Mouse (Mus musculus): ENCODE measurements around the gene Skiv2l.
"Not testable (repeated sequence)": the region's sequence is repeated elsewhere in the genome, so short reads cannot be mapped to it uniquely, and the experiment has no call there.

The Skiv2l gene

DNA sequence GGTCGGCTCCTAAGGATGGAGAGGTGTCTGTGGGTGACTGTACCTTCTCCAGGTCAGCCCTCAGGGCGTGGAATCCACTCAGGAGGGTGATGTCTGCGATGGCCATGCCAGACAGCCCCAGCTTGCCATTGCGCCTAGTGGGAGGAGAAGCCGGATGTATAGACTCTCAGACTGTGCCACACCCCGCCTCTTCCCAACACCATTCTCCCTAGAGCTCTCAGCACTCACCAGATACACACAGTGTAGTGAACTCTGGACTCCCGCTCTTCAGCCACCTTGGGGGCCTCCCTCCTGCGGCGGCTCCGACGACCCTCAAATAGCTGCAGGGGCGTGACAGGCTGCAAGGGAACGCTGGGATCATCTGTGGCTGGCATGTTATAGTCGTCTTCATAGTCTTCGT is 38.7 kb downstream of the Skiv2l start:
- no peak for DNase-seq (ENCODE audit: low read depth, low spot score)

DNA sequence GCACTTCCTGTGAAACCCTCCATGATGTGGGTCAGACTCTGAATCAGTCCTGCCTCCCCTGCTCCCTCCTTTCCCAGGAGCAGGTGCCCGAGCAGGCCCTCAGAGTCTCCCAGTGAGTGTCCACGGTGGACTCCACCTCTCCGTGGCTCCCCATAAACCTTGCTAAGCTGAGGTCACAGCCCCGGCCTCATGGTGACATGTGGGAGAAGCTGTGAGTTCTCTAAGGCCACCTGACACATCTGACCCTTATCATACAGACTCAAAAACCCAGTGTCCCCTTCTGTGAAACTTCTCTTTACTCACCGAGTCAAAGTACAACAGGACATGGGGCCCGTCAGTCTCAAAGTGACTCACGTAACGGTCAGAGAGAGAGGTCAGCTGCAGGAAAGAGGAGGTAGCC is 39.2 kb downstream of the Skiv2l start:
- DNase-seq (ENCODE audit: low read depth, low spot score): not testable (repeated sequence)

- not testable (repeated sequence) for DNase-seq (ENCODE audit: low read depth, low spot score)
Measured at GRCm38 (mm10) chr17:34810411-34810810, 39.6 kb downstream of the Skiv2l start.

- DNase-seq (ENCODE audit: low read depth, low spot score): no peak
Measured at GRCm38 (mm10) chr17:34808599-34809205, 41.3 kb downstream of the Skiv2l start.

GRCm38 (mm10) chr17:34807176-34807575 is 42.8 kb downstream of the Skiv2l start:
- no peak for DNase-seq (ENCODE audit: low read depth, low spot score)

DNA sequence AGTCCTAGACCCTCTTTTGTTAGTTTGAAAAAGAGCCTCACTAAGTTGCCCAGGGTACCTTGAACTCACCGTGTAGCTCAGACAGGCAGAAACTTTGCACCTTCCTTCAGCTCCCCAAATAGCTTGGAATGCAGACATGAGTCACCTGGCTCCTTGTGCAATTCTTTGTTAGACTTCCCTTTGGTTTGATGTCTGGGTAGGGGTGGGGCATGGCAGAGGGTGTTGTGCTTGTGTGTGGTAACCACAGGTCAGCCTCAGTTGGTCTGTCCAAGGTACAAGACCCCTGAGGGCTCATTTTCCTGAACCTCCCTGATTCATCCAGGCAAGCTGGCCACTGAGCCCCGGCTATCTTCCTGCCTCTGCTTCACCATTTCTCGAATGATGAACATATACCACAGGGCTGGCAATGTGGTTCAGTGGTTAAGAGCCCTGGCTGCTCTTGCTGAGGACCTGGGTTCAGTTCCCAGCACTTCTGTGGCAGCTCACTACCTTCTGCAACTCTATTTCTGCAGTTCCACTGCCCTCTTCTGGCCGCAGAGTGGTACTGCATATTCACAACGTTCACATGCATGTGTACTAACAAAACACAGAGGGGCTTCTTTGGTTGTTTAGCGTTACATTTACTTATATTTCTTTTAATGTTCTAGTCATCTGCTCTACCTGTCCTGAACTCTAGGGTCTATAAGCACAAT is 45.0 kb downstream of the Skiv2l start:
- no peak for DNase-seq (ENCODE audit: low read depth, low spot score)

- not testable (repeated sequence) for DNase-seq (ENCODE audit: low read depth, low spot score)
Measured at GRCm38 (mm10) chr17:34804301-34804700, 45.7 kb downstream of the Skiv2l start, which contains the start of gene Cyp21a1. Gene Cyp21a1, minus strand, starts transcription at chr17:34804561.

DNA sequence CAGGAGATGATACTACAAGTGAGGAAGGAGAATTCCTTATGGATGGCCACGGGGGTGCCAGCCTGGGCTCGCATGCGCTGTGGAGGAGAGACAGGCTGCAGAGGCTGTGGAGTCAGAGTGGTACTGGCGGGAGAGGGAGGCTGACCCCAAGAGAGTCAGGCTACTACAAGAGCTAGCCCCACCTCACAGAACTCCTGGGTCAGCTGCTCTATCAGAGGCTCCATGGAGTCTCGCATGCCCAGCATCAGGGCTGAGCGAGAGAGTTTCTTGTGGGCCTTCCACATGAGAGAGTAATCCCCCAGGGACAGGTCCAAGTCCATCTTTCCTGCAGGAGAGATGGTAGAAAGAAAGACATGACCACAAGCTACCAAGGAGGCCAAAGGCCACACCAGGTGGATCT is 46.6 kb downstream of the Skiv2l start:
- DNase-seq (ENCODE audit: low read depth, low spot score): not testable (repeated sequence)

DNA sequence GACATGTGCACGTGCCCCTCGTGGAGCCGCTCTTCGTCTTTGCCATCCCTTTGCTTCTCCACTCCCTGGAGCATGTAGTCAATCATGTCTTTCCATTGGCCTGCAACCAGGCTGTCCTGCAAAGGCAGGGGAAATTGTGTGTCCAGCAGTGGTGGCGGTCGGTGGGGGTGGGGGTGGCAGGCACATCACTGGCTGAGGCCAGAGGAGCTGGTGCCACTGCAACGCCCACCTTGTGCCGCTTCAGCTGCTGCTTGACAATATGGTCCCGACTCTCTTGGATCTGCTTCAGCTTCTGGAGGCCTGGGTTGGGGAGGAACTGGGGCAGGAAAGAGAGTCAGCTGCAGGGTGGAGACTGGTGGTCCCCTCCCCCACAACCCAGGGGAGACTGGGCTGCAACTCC is 47.3 kb downstream of the Skiv2l start:
- DNase-seq (ENCODE audit: low read depth, low spot score): not testable (repeated sequence)

DNA sequence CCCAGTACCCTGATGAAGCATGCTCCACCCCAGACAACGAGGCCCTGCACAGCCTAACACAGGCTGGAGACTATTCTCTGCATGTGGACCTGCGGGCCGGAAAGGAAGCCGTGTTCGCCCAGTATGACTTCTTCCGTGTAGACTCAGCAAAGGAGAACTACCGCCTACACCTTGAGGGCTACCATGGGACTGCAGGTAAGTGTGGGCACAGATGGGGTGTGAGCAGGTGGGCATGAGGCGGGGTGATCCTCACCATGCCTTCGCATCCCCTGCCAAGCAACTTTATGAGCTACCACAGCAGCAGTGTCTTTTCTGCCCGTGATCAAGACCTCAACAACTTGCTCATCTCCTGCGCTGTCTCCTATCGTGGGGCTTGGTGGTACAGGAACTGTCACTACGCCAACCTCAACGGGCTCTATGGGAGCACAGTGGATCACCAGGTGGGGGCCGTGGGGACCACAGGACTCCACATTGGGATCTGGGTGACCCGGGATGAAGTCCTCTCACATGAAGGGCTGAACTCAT is 49.2 kb downstream of the Skiv2l start:
- not testable (repeated sequence) for DNase-seq (ENCODE audit: low read depth, low spot score)

GRCm38 (mm10) chr17:34799531-34799925 is 50.5 kb downstream of the Skiv2l start:
- no peak for DNase-seq (ENCODE audit: low read depth, low spot score)

DNA sequence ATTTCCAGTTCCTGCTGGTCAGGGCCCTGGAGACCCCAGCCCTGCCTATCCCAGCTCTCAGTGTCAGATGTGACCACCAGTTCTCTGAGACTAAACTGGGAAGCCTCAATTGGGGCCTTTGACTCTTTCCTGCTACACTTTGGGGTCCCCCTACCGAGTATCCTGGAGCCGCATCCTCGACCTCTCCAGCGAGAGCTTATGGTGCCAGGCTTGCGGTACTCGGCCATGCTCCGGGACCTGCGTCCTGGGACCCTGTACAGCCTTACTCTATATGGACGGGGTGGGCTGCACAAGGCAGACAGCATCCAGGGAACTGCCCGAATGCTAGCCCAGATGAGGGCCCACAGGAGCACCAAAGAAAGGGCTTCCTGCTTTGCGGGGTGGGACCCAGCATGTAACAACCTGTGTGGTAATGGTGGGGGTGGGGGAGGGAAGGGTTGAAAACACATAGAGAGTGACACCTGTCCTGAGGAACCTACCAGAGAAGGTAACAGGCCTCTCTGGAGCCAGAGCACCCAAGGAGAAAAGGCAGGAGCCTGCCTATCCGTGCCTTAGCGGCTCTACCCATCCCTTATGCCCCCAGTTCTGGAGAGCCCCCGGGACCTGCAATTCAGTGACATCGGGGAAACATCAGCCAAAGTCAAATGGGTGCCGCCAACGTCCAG is 51.0 kb downstream of the Skiv2l start:
- DNase-seq (ENCODE audit: low read depth, low spot score): no peak

DNA sequence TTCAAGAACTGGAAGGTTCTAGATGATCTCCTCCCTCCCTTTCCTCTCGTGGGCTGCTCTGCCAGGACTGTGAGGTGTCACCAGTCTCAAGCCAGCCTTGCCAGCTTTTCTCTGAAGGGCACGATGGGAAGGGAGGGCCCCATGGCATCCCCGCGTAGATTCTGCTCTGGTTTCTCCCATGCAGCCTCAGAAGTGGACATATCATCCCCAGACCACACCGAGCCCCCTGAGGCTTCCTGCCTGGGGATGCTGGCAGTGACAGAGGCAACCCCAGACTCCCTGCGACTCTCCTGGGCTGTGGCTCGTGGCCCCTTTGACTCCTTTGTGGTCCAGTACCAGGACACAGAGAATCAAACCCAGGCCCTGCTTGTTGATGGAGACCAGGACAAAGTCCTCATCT is 51.9 kb downstream of the Skiv2l start:
- DNase-seq (ENCODE audit: low read depth, low spot score): not testable (repeated sequence)

DNA sequence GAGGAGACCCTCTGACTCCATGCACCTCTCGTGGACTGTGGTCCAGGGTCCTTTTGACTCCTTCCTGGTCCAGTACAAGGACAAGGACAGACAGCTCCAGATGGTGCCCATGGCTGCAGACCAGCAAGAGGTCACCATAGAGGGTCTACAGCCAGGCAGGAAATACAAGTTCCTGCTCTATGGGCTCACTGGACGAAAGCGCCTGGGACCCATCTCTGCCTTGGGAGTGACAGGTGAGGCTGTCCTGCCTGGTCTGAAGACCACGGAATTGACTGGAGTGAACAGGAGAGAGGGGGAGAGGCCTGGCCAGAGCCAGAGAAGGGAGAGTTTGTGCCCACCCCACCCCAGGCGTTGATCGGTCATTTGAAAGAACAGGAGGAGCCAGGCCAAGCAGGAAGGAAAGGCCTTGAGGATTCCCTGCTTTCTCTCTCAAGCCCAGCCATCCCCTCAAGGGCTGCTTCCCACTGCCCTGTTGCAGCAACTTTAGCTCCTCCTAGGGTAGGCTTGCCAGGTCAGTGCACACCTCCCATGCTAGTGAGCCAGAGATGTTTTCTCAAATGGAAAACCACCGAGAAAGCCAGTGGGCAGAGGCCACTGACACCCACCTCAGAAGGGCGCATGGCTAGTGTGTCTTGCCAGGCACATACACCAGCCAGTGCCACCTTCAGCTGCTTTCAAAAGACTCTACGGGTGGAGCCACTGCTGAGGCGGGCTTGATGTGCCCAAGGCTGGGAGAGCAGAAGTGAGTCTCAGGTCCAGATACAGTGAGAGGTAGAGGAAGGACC is 52.6 kb downstream of the Skiv2l start:
- not testable (repeated sequence) for DNase-seq (ENCODE audit: low read depth, low spot score)

- no peak for DNase-seq (ENCODE audit: low read depth, low spot score)
Measured at GRCm38 (mm10) chr17:34796311-34797140, 53.5 kb downstream of the Skiv2l start.

- DNase-seq (ENCODE audit: low read depth, low spot score): peak; percentile 11
Measured at GRCm38 (mm10) chr17:34795633-34796032, 54.4 kb downstream of the Skiv2l start.

GRCm38 (mm10) chr17:34795016-34795415 is 55.0 kb downstream of the Skiv2l start:
- DNase-seq (ENCODE audit: low read depth, low spot score): no peak

All from retina, adult 2 months (tissue).